Mouse (Mus musculus): ENCODE data around the gene Actr8. TPM values are rescaled to one million over a fixed set of nuclear protein-coding genes. Genes with fewer than 3 reads are reported as not detected.

Actr8 gene
- polyA plus RNA-seq, 1 experiment from 2014 or later, result 65.1 TPM

DNA sequence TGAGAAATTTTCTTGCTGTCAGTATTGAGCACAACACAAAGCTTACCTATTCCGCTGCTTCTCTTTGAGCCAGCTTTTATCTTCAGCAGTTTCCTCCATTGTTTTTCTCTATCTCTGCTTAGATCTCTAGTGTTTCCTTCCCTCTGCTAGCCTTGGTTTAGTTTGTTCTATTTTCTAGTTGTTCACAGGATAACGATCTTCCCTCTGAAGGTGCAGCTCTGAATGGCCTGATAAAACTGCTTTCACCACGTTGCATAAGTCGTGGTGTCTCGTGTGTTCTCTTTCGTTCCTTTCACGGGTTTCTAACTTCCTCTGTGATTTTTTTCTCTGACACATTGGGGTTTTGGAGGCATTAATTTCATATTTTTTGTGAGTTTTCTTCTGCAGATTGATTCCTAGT, 46.2 kb downstream of the Actr8 start:
- Histone ChIP-seq H3K4me3 (no peak overlapping the region), H3K27ac (no peak overlapping the region), H3K36me3 (no peaks in the 10 kb centered on the region), H3K4me1 (no peaks in the 10 kb centered on the region), H3K9me3 (no peaks in the 10 kb centered on the region), H3K27me3 (ENCODE audit: insufficient read depth, poor library complexity, severe bottlenecking) (no peaks in the 10 kb centered on the region)
- DNase-seq (ENCODE audit: low spot score), result no peak
- WGBS, result 53% methylated on average over 7 of the region's 7 CpGs

- WGBS, result 22% methylated on average over 2 of the region's 2 CpGs
- no peak for DNase-seq (ENCODE audit: low spot score)
These were observed 49.2 kb downstream of the Actr8 start for GRCm38 (mm10) chr14:30027378-30027777.

DNA sequence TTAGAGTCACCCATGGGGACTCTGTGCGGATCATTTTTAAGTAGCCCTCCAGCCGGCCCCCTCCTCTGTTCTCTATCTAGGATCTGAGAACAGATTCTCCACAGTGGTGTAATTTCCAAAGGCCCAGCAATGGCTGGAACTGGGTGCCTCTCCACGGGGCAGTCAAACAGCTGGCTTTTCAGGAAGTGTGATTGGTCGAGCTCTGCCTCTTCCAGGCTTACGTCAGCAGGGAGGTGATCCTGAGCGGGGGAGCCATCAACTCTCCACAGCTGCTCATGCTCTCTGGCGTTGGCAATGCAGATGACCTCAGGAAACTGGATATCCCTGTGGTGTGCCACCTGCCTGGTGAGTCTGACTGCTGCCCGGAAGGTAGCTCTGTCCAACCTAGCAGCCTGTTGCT, 55.3 kb downstream of the Actr8 start:
- H3K4me3 ChIP-seq, result no peak overlapping the region
- 62% methylated on average over 8 of the region's 8 CpGs for WGBS
- no peak overlapping the region for H3K27ac ChIP-seq
- H3K4me1 ChIP-seq, result 0 out of 2 replicates have a peak, but pooled peaks cover 3% of the 10 kb centered on the region
- DNase-seq (ENCODE audit: low spot score), result no peak
- 0 out of 2 replicates have a peak, but pooled peaks cover 4% of the 10 kb centered on the region for H3K27me3 ChIP-seq (ENCODE audit: insufficient read depth, poor library complexity, severe bottlenecking)
- peaks cover 26% of the 10 kb centered on the region; the same call in 1 of the 2 replicates for H3K36me3 ChIP-seq
- no peaks in the 10 kb centered on the region for H3K9me3 ChIP-seq

More at GRCm38 (mm10) chr14:30027378-30027777, 49.2 kb downstream of the Actr8 start:
- Histone ChIP-seq H3K27me3 (ENCODE audit: insufficient read depth, poor library complexity, severe bottlenecking) (no peaks in the 10 kb centered on the region), H3K36me3 (no peaks in the 10 kb centered on the region; the same call in 1 of the 2 replicates), H3K27ac (no peak overlapping the region), H3K4me1 (no peaks in the 10 kb centered on the region), H3K9me3 (no peaks in the 10 kb centered on the region), H3K4me3 (no peak overlapping the region)

DNA sequence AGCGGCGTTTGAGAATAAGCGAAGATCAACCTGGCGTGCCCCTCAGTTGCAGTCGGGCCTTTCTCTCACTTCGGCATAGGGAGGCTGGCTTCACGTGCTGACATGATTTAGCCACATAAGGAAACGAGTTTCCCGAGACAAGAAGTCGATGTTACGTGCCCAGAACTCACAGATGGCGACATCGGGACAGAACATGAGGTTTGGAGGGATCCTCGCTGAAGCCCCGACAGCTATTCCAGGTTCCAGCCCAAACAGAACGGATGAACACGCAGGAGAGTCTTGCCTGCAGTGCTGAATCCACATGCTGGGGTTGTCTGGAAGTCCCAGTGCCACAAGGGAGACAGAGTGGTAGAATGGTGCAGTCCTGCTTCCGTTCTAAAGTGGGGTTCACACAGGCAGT, 60.3 kb downstream of the Actr8 start:
- 0 out of 2 replicates have a peak, but pooled peaks cover 3% of the 10 kb centered on the region for H3K4me1 ChIP-seq
- no peak overlapping the region for H3K27ac ChIP-seq
- no peak overlapping the region for H3K4me3 ChIP-seq
- H3K36me3 ChIP-seq, result peaks cover 34% of the 10 kb centered on the region; the same call in 1 of the 2 replicates
- H3K27me3 ChIP-seq (ENCODE audit: insufficient read depth, poor library complexity, severe bottlenecking), result 0 out of 2 replicates have a peak, but pooled peaks cover 4% of the 10 kb centered on the region
- H3K9me3 ChIP-seq, result no peaks in the 10 kb centered on the region
- WGBS, result 89% methylated on average over 18 of the region's 18 CpGs
- DNase-seq (ENCODE audit: low spot score), result no peak

DNA sequence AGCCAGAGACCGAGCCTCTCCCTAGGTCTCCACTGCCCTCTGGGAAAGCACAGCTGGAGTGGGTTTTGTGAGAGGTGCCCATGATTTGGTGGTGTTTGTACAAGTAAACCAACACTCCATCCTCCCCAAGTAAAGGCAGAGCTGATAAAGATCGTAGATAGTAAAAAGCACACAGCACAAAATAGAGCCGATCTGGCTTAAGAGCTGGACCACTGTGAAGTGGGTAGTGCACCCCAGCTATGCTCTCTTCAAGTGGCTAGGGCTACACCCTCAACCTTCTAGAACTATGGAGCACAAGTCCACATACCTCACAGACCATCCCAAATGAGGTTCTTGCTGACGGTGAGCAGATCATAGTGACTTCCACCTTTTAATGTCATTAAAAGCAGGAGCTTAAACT, 61.3 kb downstream of the Actr8 start:
- Histone ChIP-seq H3K27ac (no peak overlapping the region), H3K9me3 (no peaks in the 10 kb centered on the region), H3K4me3 (no peak overlapping the region), H3K27me3 (ENCODE audit: insufficient read depth, poor library complexity, severe bottlenecking) (0 out of 2 replicates have a peak, but pooled peaks cover 4% of the 10 kb centered on the region), H3K4me1 (0 out of 2 replicates have a peak, but pooled peaks cover 3% of the 10 kb centered on the region), H3K36me3 (peaks cover 24% of the 10 kb centered on the region; the same call in 1 of the 2 replicates)
- DNase-seq (ENCODE audit: low spot score), result no peak
- WGBS, result 70% methylated on average over 4 of the region's 4 CpGs

- no peak for DNase-seq (ENCODE audit: low spot score)
- Histone ChIP-seq H3K36me3 (peaks cover 17% of the 10 kb centered on the region; the same call in 1 of the 2 replicates), H3K27ac (no peak overlapping the region), H3K27me3 (ENCODE audit: insufficient read depth, poor library complexity, severe bottlenecking) (no peaks in the 10 kb centered on the region), H3K9me3 (no peaks in the 10 kb centered on the region), H3K4me1 (peaks cover 4% of the 10 kb centered on the region; the same call in 1 of the 2 replicates), H3K4me3 (no peak overlapping the region)
- WGBS, result 81% methylated on average over 9 of the region's 9 CpGs
These were observed 63.7 kb downstream of the Actr8 start for GRCm38 (mm10) chr14:30041836-30042235.

GRCm38 (mm10) chr14:30043356-30043940, 65.3 kb downstream of the Actr8 start:
- no peak for DNase-seq (ENCODE audit: low spot score)
- Histone ChIP-seq H3K9me3 (no peaks in the 10 kb centered on the region), H3K4me1 (peaks cover 4% of the 10 kb centered on the region; the same call in 1 of the 2 replicates), H3K4me3 (no peak overlapping the region), H3K27me3 (ENCODE audit: insufficient read depth, poor library complexity, severe bottlenecking) (no peaks in the 10 kb centered on the region), H3K36me3 (peaks cover 17% of the 10 kb centered on the region), H3K27ac (no peak overlapping the region)
- 88% methylated on average over 7 of the region's 7 CpGs for WGBS

- H3K27ac ChIP-seq, result no peak overlapping the region
- WGBS, result 78% methylated on average over 10 of the region's 10 CpGs
- no peak overlapping the region for H3K4me3 ChIP-seq
These were observed 67.1 kb downstream of the Actr8 start for GRCm38 (mm10) chr14:30045239-30045638.

GRCm38 (mm10) chr14:30045704-30046220, 67.6 kb downstream of the Actr8 start:
- DNase-seq (ENCODE audit: low spot score), result no peak
- Histone ChIP-seq H3K9me3 (no peaks in the 10 kb centered on the region), H3K27me3 (ENCODE audit: insufficient read depth, poor library complexity, severe bottlenecking) (no peaks in the 10 kb centered on the region), H3K4me3 (no peak overlapping the region), H3K36me3 (peaks cover 21% of the 10 kb centered on the region), H3K27ac (no peak overlapping the region), H3K4me1 (peaks cover 4% of the 10 kb centered on the region; the same call in 1 of the 2 replicates)
- WGBS, result 67% methylated on average over 8 of the region's 8 CpGs

More at GRCm38 (mm10) chr14:30045239-30045638, 67.1 kb downstream of the Actr8 start:
- Histone ChIP-seq H3K27me3 (ENCODE audit: insufficient read depth, poor library complexity, severe bottlenecking) (no peaks in the 10 kb centered on the region), H3K9me3 (no peaks in the 10 kb centered on the region), H3K36me3 (peaks cover 21% of the 10 kb centered on the region), H3K4me1 (peaks cover 4% of the 10 kb centered on the region; the same call in 1 of the 2 replicates)
- no peak for DNase-seq (ENCODE audit: low spot score)

- H3K4me1 ChIP-seq, result peaks cover 4% of the 10 kb centered on the region; the same call in 1 of the 2 replicates
- peaks cover 19% of the 10 kb centered on the region for H3K36me3 ChIP-seq
- H3K27ac ChIP-seq, result no peak overlapping the region
- H3K9me3 ChIP-seq, result no peaks in the 10 kb centered on the region
- WGBS, result 88% methylated on average over 4 of the region's 4 CpGs
- no peaks in the 10 kb centered on the region for H3K27me3 ChIP-seq (ENCODE audit: insufficient read depth, poor library complexity, severe bottlenecking)
- no peak overlapping the region for H3K4me3 ChIP-seq
- no peak for DNase-seq (ENCODE audit: low spot score)
These were observed 68.8 kb downstream of the Actr8 start for GRCm38 (mm10) chr14:30046976-30047375.

DNA sequence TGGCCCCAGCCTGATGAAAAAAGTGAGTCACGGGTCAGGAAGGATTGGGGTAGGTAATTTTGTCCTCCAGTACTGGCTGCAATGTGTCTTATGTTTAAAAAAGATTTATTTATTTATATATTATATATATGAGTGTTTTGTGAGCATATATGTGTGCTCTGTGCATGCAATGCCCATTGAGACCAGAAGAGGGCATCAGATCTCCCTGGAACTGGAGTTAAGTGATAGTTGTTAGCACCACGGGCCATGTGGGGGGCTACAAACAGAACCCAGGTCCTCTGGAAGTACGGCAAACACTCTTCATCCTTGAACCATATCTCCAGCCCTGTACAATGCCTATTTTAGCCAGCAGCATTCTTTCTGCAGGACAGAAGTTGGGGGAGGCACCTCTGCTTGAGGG, 69.9 kb downstream of the Actr8 start:
- Histone ChIP-seq H3K4me3 (no peak overlapping the region), H3K9me3 (no peaks in the 10 kb centered on the region), H3K27ac (no peak overlapping the region), H3K36me3 (peaks cover 14% of the 10 kb centered on the region), H3K27me3 (ENCODE audit: insufficient read depth, poor library complexity, severe bottlenecking) (no peaks in the 10 kb centered on the region), H3K4me1 (peaks cover 4% of the 10 kb centered on the region; the same call in 1 of the 2 replicates)
- WGBS, result 86% methylated on average over 3 of the region's 3 CpGs
- DNase-seq (ENCODE audit: low spot score), result no peak

DNA sequence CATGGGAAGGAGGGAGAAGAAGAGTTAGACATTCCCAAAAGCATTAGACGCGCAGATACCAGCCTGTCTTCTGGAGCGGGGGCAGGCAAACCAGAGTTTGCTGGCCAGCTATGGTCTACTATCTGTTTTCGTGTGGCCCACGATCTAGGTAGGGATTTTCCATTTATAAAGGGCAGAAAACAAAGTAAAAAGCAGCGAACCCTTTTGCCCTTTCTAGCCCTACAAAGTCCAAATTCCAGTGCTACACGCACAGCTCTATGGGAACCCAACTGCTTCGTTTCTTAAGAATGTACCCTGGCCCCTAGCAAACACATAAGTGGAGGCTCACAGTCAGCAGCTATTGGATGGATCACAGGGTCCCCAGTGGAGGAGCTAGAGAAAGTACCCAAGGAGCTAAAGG, 72.1 kb downstream of the Actr8 start:
- H3K9me3 ChIP-seq, result no peaks in the 10 kb centered on the region
- 84% methylated on average over 8 of the region's 8 CpGs for WGBS
- no peak for DNase-seq (ENCODE audit: low spot score)
- H3K4me3 ChIP-seq, result no peak overlapping the region
- no peak overlapping the region for H3K27ac ChIP-seq
- H3K27me3 ChIP-seq (ENCODE audit: insufficient read depth, poor library complexity, severe bottlenecking), result no peaks in the 10 kb centered on the region
- H3K4me1 ChIP-seq, result no peaks in the 10 kb centered on the region; the same call in 1 of the 2 replicates
- H3K36me3 ChIP-seq, result peaks cover 14% of the 10 kb centered on the region

DNA sequence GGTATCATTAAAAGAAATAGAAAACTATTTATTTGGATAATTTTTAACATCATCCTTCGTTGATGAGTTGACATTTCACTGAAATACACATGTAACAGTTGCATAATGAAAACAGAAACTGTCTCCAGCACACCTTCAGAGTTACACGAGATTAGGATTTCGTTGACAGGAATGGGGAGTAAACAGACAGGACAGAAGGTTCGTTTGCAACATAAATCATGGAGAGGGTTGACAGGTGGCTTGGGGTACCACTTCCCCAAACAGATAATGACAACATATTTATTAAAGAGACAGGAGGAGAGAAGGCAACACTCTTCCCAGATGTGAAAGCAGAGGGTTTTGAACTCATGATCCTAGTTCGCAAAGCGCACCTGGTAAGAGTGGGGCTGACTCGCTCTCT, 76.8 kb downstream of the Actr8 start:
- DNase-seq (ENCODE audit: low spot score), result no peak
- H3K27me3 ChIP-seq (ENCODE audit: insufficient read depth, poor library complexity, severe bottlenecking), result no peaks in the 10 kb centered on the region
- no peaks in the 10 kb centered on the region for H3K4me1 ChIP-seq
- 75% methylated on average over 7 of the region's 7 CpGs for WGBS
- no peak overlapping the region for H3K4me3 ChIP-seq
- 0 out of 2 replicates have a peak, but pooled peaks cover 5% of the 10 kb centered on the region for H3K36me3 ChIP-seq
- H3K9me3 ChIP-seq, result no peaks in the 10 kb centered on the region
- H3K27ac ChIP-seq, result no peak overlapping the region
